Mouse (Mus musculus) limb, embryonic 14.5 days (tissue): Measurements from ENCODE around the gene Gm10840. TPM values are rescaled to one million over a fixed set of nuclear protein-coding genes. Genes with fewer than 3 reads are reported as not detected.

Experiments used
- ATAC-seq: fragments of 200-750 bp; cut with Nextera tagmentation; 2 replicates; pipeline ENCODE4 v1.8.0; 2017; ENCODE audit warnings: low read depth, moderate number of reproducible peaks, moderate TSS enrichment; ENCODE audit not compliant: low FRiP score
- DNase-seq: peaks from one replicate; pipeline ENCODE4 v3.0.0-alpha.2; 2015; ENCODE audit warnings: low spot score
- H3K27ac ChIP-seq: fragments of 300-500 bp; sonication (generic); replicated peaks from 2 replicates; pipeline ENCODE4 v1.5.1; 2014; ENCODE audit warnings: low read depth, mild to moderate bottlenecking, low read length, moderate library complexity, mixed read lengths
- H3K27me3 ChIP-seq: fragments of 300-500 bp; sonication (generic); 2 replicates; pipeline ENCODE4 v1.6.1; 2014; ENCODE audit warnings: low read length, mixed read lengths; ENCODE audit not compliant: control insufficient read depth, insufficient read depth
- H3K36me3 ChIP-seq: fragments of 300-500 bp; sonication (generic); 2 replicates; pipeline ENCODE4 v1.6.1; 2014; ENCODE audit warnings: mild to moderate bottlenecking, low read length, moderate library complexity, mixed read lengths; ENCODE audit not compliant: control insufficient read depth, insufficient read depth
- H3K4me1 ChIP-seq: fragments of 300-500 bp; sonication (generic); 2 replicates; pipeline ENCODE4 v1.6.1; 2014; ENCODE audit warnings: antibody characterized with exemption, low read length, mixed read lengths; ENCODE audit not compliant: control insufficient read depth, insufficient read depth
- H3K4me2 ChIP-seq: fragments of 300-500 bp; sonication (generic); replicated peaks from 2 replicates; pipeline ENCODE4 v1.6.1; 2014; ENCODE audit warnings: low read depth, mild to moderate bottlenecking, low read length, moderate library complexity; ENCODE audit not compliant: severe bottlenecking
- H3K4me3 ChIP-seq: fragments of 300-500 bp; sonication (generic); replicated peaks from 2 replicates; pipeline ENCODE4 v1.5.1; 2014; ENCODE audit warnings: low read length
- H3K9ac ChIP-seq: fragments of 300-500 bp; sonication (generic); 2 replicates; pipeline ENCODE4 v1.6.1; 2014; ENCODE audit warnings: mild to moderate bottlenecking, low read depth, low read length, moderate library complexity; ENCODE audit not compliant: severe bottlenecking
- H3K9me3 ChIP-seq: fragments of 300-500 bp; sonication (generic); 2 replicates; pipeline ENCODE4 v1.6.1; 2016; ENCODE audit warnings: low read length; ENCODE audit not compliant: control insufficient read depth
- POLR2A ChIP-seq: fragments of 200-500 bp; IDR thresholded peaks from 2 replicates; pipeline ENCODE4 v1.8.0; 2012; ENCODE audit warnings: inconsistent platforms, mild to moderate bottlenecking, moderate library complexity, borderline replicate concordance; ENCODE audit not compliant: insufficient read depth, insufficient read length; ENCODE audit errors: extremely low read depth
- WGBS: fragments of 180-500 bp; shearing (Covaris S2); extraction: QIAGEN DNeasy Blood & Tissue Kit; methylation state at CpG from one replicate; pipeline ENCODE4 v1.1.7; 2014; 5-methylcytosine and 5-hydroxymethylcytosine counted together
- polyA plus RNA-seq, 2 experiments: library from polyadenylated mRNA; depleted of rRNA in 1 of 2; stranded (reverse) in 1 of 2; unstranded in 1 of 2; fragments of >200 nt; fragmentation: Nextera tagmentation in 1 of 2; extraction: Ambion mirVana in 1 of 2; gene quantifications; 2 replicates each; pipeline versions ENCODE4 v1.2.1 to v1.2.3; 2012 to 2014

Gm10840 gene
- polyA plus RNA-seq, 2 experiments = not detected

- DNase-seq (no peak), ATAC-seq (no peak)
- H3K36me3 ChIP-seq = peaks cover 9% of the 10 kb centered on the region
- 81% methylated on average over 5 of the region's 5 CpGs for WGBS
- H3K4me2 ChIP-seq = peak overlapping the region; percentile 51; the same call in 1 of the 2 replicates
- H3K9me3 ChIP-seq = no peaks in the 10 kb centered on the region
- H3K27me3 ChIP-seq = no peaks in the 10 kb centered on the region
- no peaks in the 10 kb centered on the region for H3K4me1 ChIP-seq
- H3K4me3 ChIP-seq = peak overlapping the region; percentile 51
- no peak for TF ChIP-seq POLR2A
- no peak overlapping the region for H3K27ac ChIP-seq
- H3K9ac ChIP-seq = no peak overlapping the region
Measured at GRCm38 (mm10) chr11:106192241-106192640, 31.6 kb downstream of the Gm10840 start.

- Histone ChIP-seq H3K27ac (peak overlapping the region; percentile 68), H3K27me3 (no peaks in the 10 kb centered on the region), H3K4me2 (peak overlapping the region; percentile 51), H3K4me3 (peak overlapping the region; percentile 51), H3K36me3 (peaks cover 15% of the 10 kb centered on the region), H3K4me1 (no peaks in the 10 kb centered on the region), H3K9ac (peak overlapping the region; percentile 56), H3K9me3 (no peaks in the 10 kb centered on the region)
- TF ChIP-seq POLR2A = no peak
- DNase-seq = no peak
- WGBS = 10% methylated on average over 19 of the region's 19 CpGs
- peak; percentile 48 for ATAC-seq
Measured at GRCm38 (mm10) chr11:106192657-106193370, 32.2 kb downstream of the Gm10840 start.

GRCm38 (mm10) chr11:106193371-106194154 is 32.9 kb downstream of the Gm10840 start:
- Histone ChIP-seq H3K4me1 (no peaks in the 10 kb centered on the region), H3K9me3 (no peaks in the 10 kb centered on the region), H3K36me3 (peaks cover 22% of the 10 kb centered on the region), H3K9ac (peak overlapping the region; percentile 56), H3K4me3 (peak overlapping the region; percentile 51), H3K27me3 (no peaks in the 10 kb centered on the region), H3K27ac (peak overlapping the region; percentile 73), H3K4me2 (peak overlapping the region; percentile 65)
- peak; percentile 66; the same call in 1 of the 2 replicates for TF ChIP-seq POLR2A
- WGBS = 0% methylated on average over 39 of the region's 44 CpGs
- DNase-seq = peak; percentile 95
- peak; percentile 95 for ATAC-seq

GRCm38 (mm10) chr11:106194155-106194541 is 33.5 kb downstream of the Gm10840 start:
- Histone ChIP-seq H3K36me3 (peaks cover 22% of the 10 kb centered on the region), H3K4me1 (no peaks in the 10 kb centered on the region), H3K4me2 (peak overlapping the region; percentile 65), H3K9ac (peak overlapping the region; percentile 54), H3K4me3 (peak overlapping the region; percentile 51), H3K27me3 (no peaks in the 10 kb centered on the region), H3K9me3 (no peaks in the 10 kb centered on the region), H3K27ac (peak overlapping the region; percentile 73)
- 31% methylated on average over 3 of the region's 3 CpGs for WGBS
- no peak for ATAC-seq
- no peak for TF ChIP-seq POLR2A
- no peak for DNase-seq

- H3K4me3 ChIP-seq = no peak overlapping the region
- H3K4me1 ChIP-seq = no peaks in the 10 kb centered on the region
- H3K27me3 ChIP-seq = no peaks in the 10 kb centered on the region
- H3K9me3 ChIP-seq = no peaks in the 10 kb centered on the region
- 90% methylated on average over 7 of the region's 7 CpGs for WGBS
- TF ChIP-seq POLR2A = no peak
- DNase-seq = no peak
- no peak overlapping the region for H3K27ac ChIP-seq
- H3K9ac ChIP-seq = no peak overlapping the region
- ATAC-seq = no peak
- H3K36me3 ChIP-seq = peaks cover 25% of the 10 kb centered on the region
- no peak overlapping the region for H3K4me2 ChIP-seq
Measured at GRCm38 (mm10) chr11:106194891-106195290, 34.2 kb downstream of the Gm10840 start.
